Mouse (Mus musculus): ENCODE measurements at regions not wholly inside any gene's neighbourhood (a gene's known extent, or its start where the extent isn't known, plus 50 kb on each side); places are given as distances from the start of the nearest gene placed in this dataset.

- DNase-seq (ENCODE audit: low spot score) = peak; percentile 82
- H3K4me3 ChIP-seq = peak overlapping the region; percentile 42
- peaks cover 12% of the 10 kb centered on the region for H3K4me1 ChIP-seq
- no peaks in the 10 kb centered on the region for H3K9me3 ChIP-seq (replicated peaks)
- no peak overlapping the region for H3K27ac ChIP-seq
- WGBS = 16% methylated on average over 22 of the region's 22 CpGs
- H3K27me3 ChIP-seq (ENCODE audit: low read depth, poor library complexity, severe bottlenecking) = peaks cover 33% of the 10 kb centered on the region
- H3K36me3 ChIP-seq = no peaks in the 10 kb centered on the region
These were observed 183.9 kb upstream of the Gm4791 start for GRCm38 (mm10) chr9:46814478-46815241.

GRCm38 (mm10) chr9:46810266-46810665 lies 188.3 kb upstream of the Gm4791 start:
- Histone ChIP-seq H3K27ac (no peak overlapping the region), H3K4me3 (no peak overlapping the region), H3K36me3 (no peaks in the 10 kb centered on the region), H3K4me1 (peaks cover 8% of the 10 kb centered on the region), H3K9me3 (replicated peaks) (no peaks in the 10 kb centered on the region), H3K27me3 (ENCODE audit: low read depth, poor library complexity, severe bottlenecking) (peaks cover 27% of the 10 kb centered on the region)
- WGBS = 83% methylated on average over 7 of the region's 7 CpGs
- DNase-seq (ENCODE audit: low spot score) = no peak

- WGBS = 73% methylated on average over 11 of the region's 11 CpGs
- H3K27ac ChIP-seq = no peak overlapping the region
- no peak for DNase-seq (ENCODE audit: low spot score)
- no peaks in the 10 kb centered on the region for H3K9me3 ChIP-seq (replicated peaks)
- no peaks in the 10 kb centered on the region for H3K27me3 ChIP-seq (ENCODE audit: low read depth, poor library complexity, severe bottlenecking)
- H3K4me3 ChIP-seq = no peak overlapping the region
- no peaks in the 10 kb centered on the region for H3K36me3 ChIP-seq
- peaks cover 4% of the 10 kb centered on the region; the same call in 1 of the 2 replicates for H3K4me1 ChIP-seq
These were observed 203.1 kb upstream of the Gm4791 start for GRCm38 (mm10) chr9:46795446-46795845.

GRCm38 (mm10) chr9:46789036-46789435 lies 209.5 kb upstream of the Gm4791 start:
- Histone ChIP-seq H3K4me3 (no peak overlapping the region), H3K36me3 (no peaks in the 10 kb centered on the region), H3K4me1 (no peaks in the 10 kb centered on the region), H3K9me3 (replicated peaks) (no peaks in the 10 kb centered on the region), H3K27me3 (ENCODE audit: low read depth, poor library complexity, severe bottlenecking) (no peaks in the 10 kb centered on the region), H3K27ac (no peak overlapping the region)
- DNase-seq (ENCODE audit: low spot score) = no peak
- WGBS = 81% methylated on average over 10 of the region's 10 CpGs

GRCm38 (mm10) chr9:46788456-46788855 lies 210.1 kb upstream of the Gm4791 start:
- Histone ChIP-seq H3K27me3 (ENCODE audit: low read depth, poor library complexity, severe bottlenecking) (no peaks in the 10 kb centered on the region), H3K36me3 (no peaks in the 10 kb centered on the region), H3K4me3 (no peak overlapping the region), H3K4me1 (no peaks in the 10 kb centered on the region), H3K9me3 (replicated peaks) (no peaks in the 10 kb centered on the region), H3K27ac (no peak overlapping the region)
- no peak for DNase-seq (ENCODE audit: low spot score)
- WGBS = 93% methylated on average over 5 of the region's 5 CpGs

GRCm38 (mm10) chr9:46784355-46784975 lies 214.1 kb upstream of the Gm4791 start:
- Histone ChIP-seq H3K27ac (no peak overlapping the region), H3K4me3 (no peak overlapping the region), H3K27me3 (ENCODE audit: low read depth, poor library complexity, severe bottlenecking) (no peaks in the 10 kb centered on the region), H3K36me3 (no peaks in the 10 kb centered on the region), H3K9me3 (replicated peaks) (no peaks in the 10 kb centered on the region), H3K4me1 (no peaks in the 10 kb centered on the region)
- 84% methylated on average over 17 of the region's 17 CpGs for WGBS
- DNase-seq (ENCODE audit: low spot score) = no peak

- H3K36me3 ChIP-seq = no peaks in the 10 kb centered on the region
- DNase-seq (ENCODE audit: low spot score) = no peak
- 92% methylated on average over 12 of the region's 12 CpGs for WGBS
- H3K27me3 ChIP-seq (ENCODE audit: low read depth, poor library complexity, severe bottlenecking) = no peaks in the 10 kb centered on the region
- H3K4me3 ChIP-seq = no peak overlapping the region
- no peaks in the 10 kb centered on the region for H3K4me1 ChIP-seq
- no peak overlapping the region for H3K27ac ChIP-seq
- no peaks in the 10 kb centered on the region for H3K9me3 ChIP-seq (replicated peaks)
These were observed 214.8 kb upstream of the Gm4791 start for GRCm38 (mm10) chr9:46783597-46784354.

GRCm38 (mm10) chr9:46781681-46782080 lies 216.9 kb upstream of the Gm4791 start:
- DNase-seq (ENCODE audit: low spot score) = no peak
- H3K4me1 ChIP-seq = no peaks in the 10 kb centered on the region
- H3K9me3 ChIP-seq (replicated peaks) = no peaks in the 10 kb centered on the region
- H3K4me3 ChIP-seq = no peak overlapping the region
- WGBS = 82% methylated on average over 8 of the region's 8 CpGs
- H3K36me3 ChIP-seq = no peaks in the 10 kb centered on the region
- H3K27me3 ChIP-seq (ENCODE audit: low read depth, poor library complexity, severe bottlenecking) = no peaks in the 10 kb centered on the region
- H3K27ac ChIP-seq = no peak overlapping the region

- WGBS = 90% methylated on average over 6 of the region's 6 CpGs
- no peak overlapping the region for H3K27ac ChIP-seq
- no peaks in the 10 kb centered on the region for H3K27me3 ChIP-seq (ENCODE audit: low read depth, poor library complexity, severe bottlenecking)
- DNase-seq (ENCODE audit: low spot score) = no peak
- no peaks in the 10 kb centered on the region for H3K4me1 ChIP-seq
- no peaks in the 10 kb centered on the region for H3K36me3 ChIP-seq
- no peaks in the 10 kb centered on the region for H3K9me3 ChIP-seq (replicated peaks)
- H3K4me3 ChIP-seq = no peak overlapping the region
These were observed 219.8 kb upstream of the Gm4791 start for GRCm38 (mm10) chr9:46778769-46779168.

- WGBS = 72% methylated on average over 2 of the region's 2 CpGs
- Histone ChIP-seq H3K27ac (no peak overlapping the region), H3K27me3 (ENCODE audit: low read depth, poor library complexity, severe bottlenecking) (no peaks in the 10 kb centered on the region), H3K36me3 (no peaks in the 10 kb centered on the region), H3K4me3 (no peak overlapping the region), H3K4me1 (no peaks in the 10 kb centered on the region), H3K9me3 (replicated peaks) (no peaks in the 10 kb centered on the region)
- DNase-seq (ENCODE audit: low spot score) = no peak
These were observed 223.7 kb upstream of the Gm4791 start for GRCm38 (mm10) chr9:46774821-46775220.

- no peak for DNase-seq (ENCODE audit: low spot score)
- Histone ChIP-seq H3K36me3 (no peaks in the 10 kb centered on the region), H3K4me1 (no peaks in the 10 kb centered on the region), H3K27ac (no peak overlapping the region), H3K27me3 (ENCODE audit: low read depth, poor library complexity, severe bottlenecking) (no peaks in the 10 kb centered on the region), H3K4me3 (no peak overlapping the region), H3K9me3 (replicated peaks) (no peaks in the 10 kb centered on the region)
- WGBS = 81% methylated on average over 4 of the region's 4 CpGs
These were observed 238.3 kb upstream of the Gm4791 start for GRCm38 (mm10) chr9:46760247-46760646.

- H3K9me3 ChIP-seq (replicated peaks) = no peaks in the 10 kb centered on the region
- WGBS = 81% methylated on average over 6 of the region's 6 CpGs
- no peak for DNase-seq (ENCODE audit: low spot score)
- no peaks in the 10 kb centered on the region for H3K36me3 ChIP-seq
- no peak overlapping the region for H3K27ac ChIP-seq
- H3K4me1 ChIP-seq = no peaks in the 10 kb centered on the region
- H3K27me3 ChIP-seq (ENCODE audit: low read depth, poor library complexity, severe bottlenecking) = no peaks in the 10 kb centered on the region
- no peak overlapping the region for H3K4me3 ChIP-seq
These were observed 241.4 kb upstream of the Gm4791 start for GRCm38 (mm10) chr9:46757005-46757672.

- H3K27me3 ChIP-seq (ENCODE audit: low read depth, poor library complexity, severe bottlenecking) = no peaks in the 10 kb centered on the region
- no peaks in the 10 kb centered on the region for H3K36me3 ChIP-seq
- H3K27ac ChIP-seq = no peak overlapping the region
- H3K9me3 ChIP-seq (replicated peaks) = no peaks in the 10 kb centered on the region
- H3K4me3 ChIP-seq = no peak overlapping the region
- H3K4me1 ChIP-seq = no peaks in the 10 kb centered on the region
- 64% methylated on average over 5 of the region's 5 CpGs for WGBS
- no peak for DNase-seq (ENCODE audit: low spot score)
These were observed 246.6 kb upstream of the Gm4791 start for GRCm38 (mm10) chr9:46751981-46752380.
